Mouse (Mus musculus) leukemia stem cell, adult 10-12 weeks (primary cell): Measurements from ENCODE around the gene Cnksr3. TPM values are rescaled to one million over a fixed set of nuclear protein-coding genes. Genes with fewer than 3 reads are reported as not detected.

Source experiments
- polyA plus RNA-seq: library from polyadenylated mRNA; stranded (reverse); fragments of >175 nt; gene quantifications from 2 replicates; pipeline ENCODE4 v1.2.3, GENCODE M21; 2012; ENCODE audit warnings: low replicate concordance

Gene Cnksr3
- 10.6 and 15.6 TPM in 2 replicates for polyA plus RNA-seq

DNA sequence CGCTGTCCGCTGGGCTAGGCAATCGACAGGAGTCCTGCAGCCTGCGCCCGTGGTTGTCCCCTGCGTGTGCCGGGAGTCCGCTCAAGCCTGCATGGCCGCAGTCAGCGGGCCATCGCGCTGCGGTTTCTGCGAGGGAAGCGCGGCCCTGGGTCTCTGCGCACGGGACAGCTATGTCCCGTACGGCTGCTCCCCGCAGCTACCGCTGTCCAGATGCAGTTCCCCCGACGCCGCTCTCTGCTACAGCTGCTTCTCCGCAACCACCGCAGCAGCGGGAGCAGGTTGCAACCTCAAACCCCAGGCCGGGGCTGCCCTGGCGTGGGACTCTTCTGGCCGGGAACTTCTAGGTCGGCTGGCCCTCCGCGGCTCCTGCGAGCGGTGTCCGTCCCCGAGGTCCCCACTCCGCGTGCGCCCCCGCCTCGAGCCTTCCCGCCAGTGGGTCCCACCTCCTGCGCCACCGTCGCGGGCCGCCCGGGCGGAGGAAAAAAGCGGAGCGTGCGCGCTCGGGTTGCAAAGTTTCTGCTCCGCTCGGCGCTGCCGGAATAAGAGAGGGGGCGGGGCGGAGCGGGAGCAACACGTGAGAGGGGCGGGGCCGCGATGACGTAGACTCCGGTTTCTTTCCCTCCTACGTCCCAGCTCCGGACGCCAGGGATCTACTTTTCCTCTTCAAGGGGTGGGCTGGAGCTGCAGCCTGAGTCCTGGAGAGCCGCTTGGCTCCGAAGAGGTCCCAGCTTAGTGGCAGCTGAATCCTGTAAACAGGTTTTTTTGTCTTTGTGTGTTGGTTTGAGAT is at the start of gene Cnksr3:
Cnksr3 (minus strand) TSS at position 542 of the 787 bp plus-strand sequence.

Other genes starting within 250 kb of the Cnksr3 start
- 0.57 and 0.68 TPM in 2 replicates for gene Ipcef1, start 159.8 kb downstream of the Cnksr3 start, polyA plus RNA-seq